Mouse (Mus musculus) megakaryocyte, embryonic 14.5 days (primary cell): Measurements from ENCODE around the gene Rab4a.

Source experiments
- FLI1 ChIP-seq: IDR thresholded peaks from 2 replicates; pipeline ENCODE4 v1.6.1; 2012; ENCODE audit warnings: low read length, inconsistent platforms, mixed read lengths
- GATA1 ChIP-seq: IDR thresholded peaks from 3 replicates; pipeline ENCODE4 v1.6.1; 2012; ENCODE audit warnings: mixed read lengths, low read length, inconsistent platforms, borderline replicate concordance

DNA sequence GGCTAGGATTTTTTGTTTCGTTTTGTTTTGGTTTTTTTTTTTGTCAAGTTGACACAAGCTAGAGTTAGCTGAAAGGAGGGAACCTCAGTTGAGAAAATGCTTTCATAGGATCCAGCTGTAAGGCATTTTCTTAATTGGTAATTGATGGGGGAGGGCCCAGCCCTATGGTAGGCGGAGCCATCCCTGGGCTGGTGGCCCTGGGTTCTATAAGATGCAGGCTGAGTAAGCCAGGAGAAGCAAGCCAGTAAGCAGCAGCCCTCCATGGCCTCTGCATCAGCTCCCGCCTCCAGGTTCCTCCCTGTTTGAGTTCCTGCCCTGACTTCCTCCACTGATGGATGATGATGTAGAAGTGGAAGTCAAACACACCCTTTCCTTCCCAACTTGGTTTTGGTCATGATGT lies 25.3 kb upstream of the Rab4a start:
- TF ChIP-seq FLI1, result no peak
- no peak for TF ChIP-seq GATA1
